Mouse (Mus musculus) ES-Bruce4 (cell line): ENCODE results near the gene Ifna6. TPM values are rescaled to one million over a fixed set of nuclear protein-coding genes. Genes with fewer than 3 reads are reported as not detected.
"Not testable (repeated sequence)": the region's sequence is repeated elsewhere in the genome, so short reads cannot be mapped to it uniquely, and the experiment has no call there.

Experiments
- H3K27ac ChIP-seq: 2 replicates; pipeline ENCODE4 v1.5.1; 2012; ENCODE audit warnings: low read length, inconsistent platforms; ENCODE audit not compliant: insufficient read depth
- H3K27me3 ChIP-seq: 2 replicates; pipeline ENCODE4 v1.6.1; 2012; ENCODE audit warnings: mild to moderate bottlenecking, low read length, inconsistent platforms; ENCODE audit not compliant: control insufficient read depth, poor library complexity, insufficient read depth, severe bottlenecking
- H3K36me3 ChIP-seq: 2 replicates; pipeline ENCODE4 v1.6.1; 2012; ENCODE audit warnings: inconsistent platforms, mild to moderate bottlenecking, low read length, moderate library complexity; ENCODE audit not compliant: control insufficient read depth, poor library complexity, insufficient read depth, severe bottlenecking
- H3K4me1 ChIP-seq: one replicate; pipeline ENCODE4 v1.8.1; 2011; ENCODE audit warnings: low read length; ENCODE audit not compliant: control insufficient read depth, insufficient read depth
- H3K4me3 ChIP-seq: 2 replicates; pipeline ENCODE4 v1.5.1; 2011; ENCODE audit warnings: low read depth, mild to moderate bottlenecking, low read length
- H3K9ac ChIP-seq: 2 replicates; pipeline ENCODE4 v1.6.1; 2012; ENCODE audit warnings: low read depth, mild to moderate bottlenecking, inconsistent platforms; ENCODE audit not compliant: poor library complexity, severe bottlenecking
- H3K9me3 ChIP-seq: replicated peaks from 2 replicates; pipeline ENCODE4 v1.6.1; 2012; ENCODE audit warnings: mild to moderate bottlenecking, low read length, inconsistent platforms; ENCODE audit not compliant: control insufficient read depth, poor library complexity, insufficient read depth, severe bottlenecking
- CTCF ChIP-seq: IDR thresholded peaks from one replicate; pipeline ENCODE4 v1.8.1; 2011; ENCODE audit warnings: low read depth, low read length
- EP300 ChIP-seq: IDR thresholded peaks from 2 replicates; pipeline ENCODE4 v1.6.1; 2011; ENCODE audit warnings: low read depth, low read length; ENCODE audit not compliant: insufficient read depth
- POLR2A ChIP-seq: IDR thresholded peaks from one replicate; pipeline ENCODE4 v1.8.1; 2011; ENCODE audit warnings: low read length; ENCODE audit not compliant: insufficient read depth
- polyA plus RNA-seq: library from polyadenylated mRNA; stranded (reverse); fragments of >200 nt; gene quantifications from 2 replicates; pipeline ENCODE4 v1.2.4, GENCODE M21; 2011; ENCODE audit warnings: low read depth; ENCODE audit not compliant: missing spikeins, insufficient read depth, insufficient read length

Ifna6 gene
- polyA plus RNA-seq, 1 experiment: not detected

GRCm38 (mm10) chr4:88822995-88823394, 4.2 kb upstream of the Ifna6 start:
- Histone ChIP-seq H3K27me3 (no peaks in the 10 kb centered on the region), H3K4me1 (no peaks in the 10 kb centered on the region), H3K36me3 (no peaks in the 10 kb centered on the region), H3K9ac (no peak overlapping the region), H3K4me3 (no peak overlapping the region), H3K9me3 (no peaks in the 10 kb centered on the region), H3K27ac (no peak overlapping the region)
- TF ChIP-seq EP300 (no peak), POLR2A (no peak), CTCF (no peak)

- H3K9me3 ChIP-seq: peaks cover 4% of the 10 kb centered on the region
- H3K27ac ChIP-seq: no peak overlapping the region
- TF ChIP-seq CTCF (no peak), POLR2A (no peak), EP300 (no peak)
- H3K4me1 ChIP-seq: no peaks in the 10 kb centered on the region
- no peak overlapping the region for H3K9ac ChIP-seq
- no peaks in the 10 kb centered on the region for H3K36me3 ChIP-seq
- H3K27me3 ChIP-seq: no peaks in the 10 kb centered on the region
- no peak overlapping the region for H3K4me3 ChIP-seq
Observed at GRCm38 (mm10) chr4:88830523-88830922, 3.3 kb downstream of the Ifna6 start.

- H3K4me1 ChIP-seq, H3K27ac ChIP-seq, H3K4me3 ChIP-seq, H3K9me3 ChIP-seq, H3K36me3 ChIP-seq, H3K9ac ChIP-seq, H3K27me3 ChIP-seq: not testable (repeated sequence)
Observed at GRCm38 (mm10) chr4:88835225-88835624, 8.0 kb downstream of the Ifna6 start, which contains the start of gene Ifna5. Gene Ifna5, plus strand, starts transcription at chr4:88835525.

DNA sequence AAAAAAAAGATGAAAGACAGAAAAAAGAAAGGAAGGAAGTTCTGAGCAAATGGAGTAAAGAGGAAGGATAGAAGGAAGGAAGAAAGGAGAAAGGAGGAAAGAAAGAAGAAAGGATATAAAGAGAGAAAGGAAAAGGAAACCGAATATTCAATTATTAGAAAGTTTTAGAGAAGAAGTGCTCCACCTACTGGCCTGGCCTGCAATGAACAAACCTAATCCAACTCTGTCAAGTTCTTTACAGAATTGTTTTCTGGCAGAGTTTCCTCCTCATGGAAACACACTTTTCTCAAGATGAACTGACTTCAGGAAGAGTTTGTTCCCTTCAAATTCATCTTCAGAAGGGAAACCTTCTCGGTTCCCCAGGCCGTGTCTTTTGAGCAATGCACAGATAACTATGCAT, 11.6 kb downstream of the Ifna6 start:
- H3K4me3 ChIP-seq: no peak overlapping the region

GRCm38 (mm10) chr4:88840058-88840457, 12.8 kb downstream of the Ifna6 start:
- Histone ChIP-seq H3K4me3 (no peak overlapping the region), H3K9me3 (no peaks in the 10 kb centered on the region), H3K9ac (no peak overlapping the region), H3K27ac (no peak overlapping the region), H3K4me1 (no peaks in the 10 kb centered on the region), H3K27me3 (no peaks in the 10 kb centered on the region), H3K36me3 (no peaks in the 10 kb centered on the region)
- no peak for TF ChIP-seq POLR2A
- no peak for TF ChIP-seq EP300
- no peak for TF ChIP-seq CTCF

More for the DNA sequence above, 11.6 kb downstream of the Ifna6 start:
- no peaks in the 10 kb centered on the region for H3K9me3 ChIP-seq
- H3K36me3 ChIP-seq: no peaks in the 10 kb centered on the region
- no peak overlapping the region for H3K27ac ChIP-seq
- no peak for TF ChIP-seq CTCF
- no peaks in the 10 kb centered on the region for H3K4me1 ChIP-seq
- H3K9ac ChIP-seq: no peak overlapping the region
- H3K27me3 ChIP-seq: no peaks in the 10 kb centered on the region

GRCm38 (mm10) chr4:88841438-88841911, 14.3 kb downstream of the Ifna6 start, which contains the start of gene Ifna4:
Gene Ifna4, plus strand, starts transcription at chr4:88841861.
- H3K27me3 ChIP-seq: no peaks in the 10 kb centered on the region
- no peak within 1 kb of the TSS for H3K4me3 ChIP-seq
- H3K27ac ChIP-seq: no peak within 1 kb of the TSS
- H3K36me3 ChIP-seq: no peaks in the 10 kb centered on the region
- H3K9ac ChIP-seq: no peak within 1 kb of the TSS
- H3K9me3 ChIP-seq: no peaks in the 10 kb centered on the region
- H3K4me1 ChIP-seq: no peaks in the 10 kb centered on the region
- TF ChIP-seq POLR2A (no peak), EP300 (no peak), CTCF (no peak)
